Mouse (Mus musculus) megakaryocyte progenitor cell, adult 5-6 weeks (primary cell): ENCODE measurements around the gene Fam178b. TPM values are rescaled to one million over a fixed set of nuclear protein-coding genes. Genes with fewer than 3 reads are reported as not detected.
"Not testable (repeated sequence)": the region's sequence is repeated elsewhere in the genome, so short reads cannot be mapped to it uniquely, and the experiment has no call there.

ENCODE experiments used
- ATAC-seq: replicated peaks from 2 replicates; pipeline ENCODE4 v1.8.0; 2016; ENCODE audit warnings: mild to moderate bottlenecking, moderate TSS enrichment, inconsistent platforms; ENCODE audit not compliant: poor library complexity
- total RNA-seq, 2 experiments: library from RNA; stranded (forward) in 1 of 2; stranded (reverse) in 1 of 2; fragments of 157-497, 149-512 nt in 1 of 2; fragments of 200-1000 nt in 1 of 2; gene quantifications; 2 replicates each; pipeline versions ENCODE4 v1.2.3 to v1.2.4; 2015 to 2017

Fam178b gene
- total RNA-seq, 2 experiments from 2014 or later: not detected

DNA sequence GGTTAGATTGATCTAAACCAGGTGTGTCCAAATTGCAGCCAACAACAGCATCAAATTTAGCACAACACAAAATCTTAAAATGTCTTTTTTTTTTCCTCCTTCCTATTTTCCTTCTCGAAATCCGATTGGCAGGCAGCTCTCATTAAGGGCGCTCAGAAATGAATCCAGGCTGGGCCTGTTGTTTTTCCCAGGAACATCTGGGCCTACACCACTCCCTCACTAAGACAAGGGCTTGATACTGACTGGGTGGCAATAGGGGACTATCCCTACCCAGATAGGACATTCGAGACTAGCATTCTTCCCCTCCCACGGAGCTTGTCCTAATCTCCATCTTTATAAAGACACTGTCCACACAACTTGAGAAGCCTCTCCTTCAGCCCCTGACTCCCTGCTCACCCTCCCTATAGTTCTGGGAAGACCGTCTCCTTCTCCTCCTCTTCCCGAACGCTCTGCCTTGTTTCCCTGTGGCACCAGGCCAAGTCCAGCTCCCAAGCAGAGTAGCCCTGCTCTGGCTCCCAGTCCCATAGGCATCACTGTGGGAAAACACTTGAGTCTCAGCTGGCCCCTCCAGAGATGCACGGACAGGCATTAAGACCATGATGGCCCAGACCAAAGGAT is 134.9 kb downstream of the Fam178b start:
- ATAC-seq: no peak

DNA sequence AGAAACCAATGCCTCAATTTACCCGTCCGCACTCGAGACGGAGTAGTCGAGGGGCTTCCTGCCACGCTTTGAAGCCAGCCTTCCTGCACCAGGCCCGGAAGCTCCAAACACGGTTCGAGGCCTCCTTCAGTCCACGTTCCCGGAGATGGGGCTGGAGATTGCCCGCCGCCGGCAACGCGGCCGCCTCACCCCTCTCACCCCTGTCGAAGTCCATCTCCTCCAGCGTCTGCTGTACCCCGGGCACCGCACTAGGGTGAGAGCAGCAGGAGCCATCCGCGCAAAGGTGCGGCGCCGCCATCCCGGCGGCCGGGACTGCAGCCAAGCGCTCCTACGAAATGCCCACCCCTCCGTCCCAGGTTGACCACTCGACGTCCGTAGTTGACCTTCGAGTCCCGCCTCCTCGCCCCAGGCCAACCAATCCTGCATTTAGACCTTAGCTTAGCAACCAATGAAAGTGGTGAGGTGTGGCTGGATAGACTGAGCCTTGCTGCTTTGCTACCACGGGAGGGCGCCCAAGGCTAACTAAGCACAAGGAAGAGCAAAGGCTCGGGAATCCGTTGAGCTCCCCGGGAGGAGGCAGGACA is 136.0 kb downstream of the Fam178b start, which contains the start of gene Ankrd39:
Gene Ankrd39, minus strand, starts transcription at position 558 of the 584 bp plus-strand sequence.
- peak; percentile 97 for ATAC-seq

DNA sequence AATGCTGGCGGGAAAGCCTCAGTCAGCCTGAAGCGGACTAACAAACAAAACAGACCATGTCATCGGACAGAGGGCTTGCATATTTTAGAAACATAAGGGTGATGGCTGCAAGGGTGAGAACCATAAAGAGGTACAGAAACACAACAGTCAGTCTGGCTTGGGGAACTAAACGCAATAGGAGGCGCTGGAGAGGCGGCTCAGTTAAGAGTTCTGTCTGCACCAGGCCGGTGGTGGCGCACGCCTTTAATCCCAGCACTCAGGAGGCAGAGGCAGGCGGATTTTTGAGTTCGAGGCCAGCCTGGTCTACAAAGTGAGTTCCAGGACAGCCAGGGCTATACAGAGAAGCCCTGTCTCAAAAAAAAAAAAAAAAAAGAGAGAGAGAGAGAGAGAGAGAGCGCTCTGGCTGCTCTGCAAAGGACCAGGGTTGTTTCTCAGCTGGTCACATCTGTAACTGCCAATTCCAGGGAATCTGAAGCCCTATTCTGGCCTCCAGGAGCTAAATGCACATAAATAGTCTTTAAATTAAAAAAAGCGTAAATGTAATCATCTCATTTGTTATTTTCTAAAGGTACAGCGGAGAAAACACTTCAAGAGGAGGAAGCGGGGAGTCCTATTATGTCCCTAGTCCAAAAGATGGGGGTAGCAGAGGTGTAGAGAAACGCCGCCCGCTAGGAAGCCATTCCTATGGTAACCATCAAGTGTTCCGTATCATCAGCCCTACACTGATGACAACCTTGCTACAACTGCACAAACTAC is 137.0 kb downstream of the Fam178b start:
- ATAC-seq: no peak

DNA sequence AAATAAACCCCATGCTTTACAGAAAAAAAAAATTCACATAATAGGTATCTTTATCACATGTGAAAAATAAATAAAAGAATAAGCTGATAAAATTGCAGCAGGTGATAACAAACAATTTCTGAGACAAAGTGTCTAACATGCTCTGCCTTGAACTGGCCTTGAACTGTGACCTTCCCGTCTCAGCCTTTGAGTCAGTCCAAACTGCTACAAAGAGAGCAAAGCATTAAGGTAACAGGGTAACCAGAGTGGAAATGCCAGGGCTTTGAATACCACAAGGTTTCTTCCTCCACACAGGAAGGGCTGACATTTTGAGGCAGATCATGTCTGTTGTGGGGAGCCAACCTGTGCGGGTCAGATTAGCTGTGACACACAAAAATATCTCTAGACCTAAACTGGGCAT is 137.6 kb downstream of the Fam178b start:
- ATAC-seq: no peak

DNA sequence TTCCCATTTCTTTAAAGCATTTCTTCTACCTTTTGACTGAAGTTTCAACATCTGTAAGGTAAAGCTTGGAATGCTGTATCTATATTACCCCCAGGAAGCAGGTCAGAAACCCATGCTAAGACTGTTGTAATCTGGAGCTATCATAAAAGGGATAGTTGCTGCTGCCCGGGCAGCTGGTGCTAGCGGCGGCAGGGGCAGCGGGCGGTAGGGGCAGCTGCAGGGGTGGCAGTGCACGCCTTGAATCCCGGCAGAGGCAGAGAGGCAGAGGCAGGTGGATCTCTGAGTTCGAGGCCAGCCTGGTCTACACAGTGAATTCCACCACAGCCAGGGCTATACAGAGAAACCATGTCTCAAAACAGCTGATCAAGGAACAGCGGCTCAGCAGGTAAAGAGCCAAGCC is 140.1 kb downstream of the Fam178b start:
- ATAC-seq: no peak

DNA sequence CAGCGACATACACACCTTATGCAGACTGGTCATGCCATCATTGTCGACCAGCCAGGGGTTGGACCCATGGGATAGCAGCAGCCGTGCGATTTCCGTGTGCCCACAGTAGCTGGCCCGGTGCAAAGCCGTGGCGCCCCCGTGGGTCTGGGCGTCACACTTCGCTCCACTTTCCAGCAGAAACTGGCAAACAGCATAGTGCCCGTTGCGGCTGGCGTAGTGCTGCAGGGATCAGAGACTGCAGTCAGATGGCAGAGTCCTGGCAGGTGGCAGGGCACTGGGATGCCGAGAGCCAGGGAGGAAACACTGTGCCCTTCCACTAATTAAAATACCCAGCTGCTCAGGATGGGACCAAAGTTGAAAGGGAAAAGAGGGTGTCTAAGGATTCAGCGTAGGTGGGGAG is 141.1 kb downstream of the Fam178b start:
- no peak for ATAC-seq

DNA sequence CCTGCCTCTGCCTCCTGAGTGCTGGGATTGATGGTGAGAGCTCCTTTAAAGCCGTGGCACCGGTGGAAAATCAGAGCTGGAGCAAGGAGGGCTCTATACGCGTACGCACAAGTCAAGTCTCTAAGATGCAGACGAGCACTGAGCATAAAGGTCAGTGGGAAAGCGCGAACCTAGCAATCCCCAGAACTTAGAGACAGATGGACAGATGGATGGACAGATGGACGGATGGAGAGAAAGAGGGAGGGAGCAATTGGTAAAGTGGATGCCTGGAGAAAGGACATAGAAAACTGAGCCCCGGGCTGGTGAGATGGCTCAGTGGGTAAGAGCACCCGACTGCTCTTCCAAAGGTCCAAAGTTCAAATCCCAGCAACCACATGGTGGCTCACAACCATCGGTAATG is 142.2 kb downstream of the Fam178b start:
- no peak for ATAC-seq

DNA sequence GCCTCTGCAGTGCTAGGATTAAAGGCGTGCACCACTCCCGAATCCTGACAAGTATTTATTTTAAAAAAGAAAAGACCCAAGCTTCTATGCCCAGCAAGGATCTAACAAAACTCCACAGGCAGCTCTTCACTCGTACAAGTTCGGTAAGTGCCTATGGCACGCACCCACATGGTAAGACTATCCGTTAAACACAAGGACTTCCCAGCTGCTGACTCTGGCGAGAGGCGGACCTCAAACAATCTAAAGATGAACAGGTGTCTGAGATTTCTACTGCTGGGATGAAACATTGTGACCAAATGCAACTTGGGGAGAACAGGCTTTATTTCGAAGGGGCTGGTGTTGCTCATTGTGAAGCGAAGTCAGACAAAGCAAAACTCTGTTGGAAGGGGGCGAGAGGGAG is 142.9 kb downstream of the Fam178b start:
- no peak for ATAC-seq

DNA sequence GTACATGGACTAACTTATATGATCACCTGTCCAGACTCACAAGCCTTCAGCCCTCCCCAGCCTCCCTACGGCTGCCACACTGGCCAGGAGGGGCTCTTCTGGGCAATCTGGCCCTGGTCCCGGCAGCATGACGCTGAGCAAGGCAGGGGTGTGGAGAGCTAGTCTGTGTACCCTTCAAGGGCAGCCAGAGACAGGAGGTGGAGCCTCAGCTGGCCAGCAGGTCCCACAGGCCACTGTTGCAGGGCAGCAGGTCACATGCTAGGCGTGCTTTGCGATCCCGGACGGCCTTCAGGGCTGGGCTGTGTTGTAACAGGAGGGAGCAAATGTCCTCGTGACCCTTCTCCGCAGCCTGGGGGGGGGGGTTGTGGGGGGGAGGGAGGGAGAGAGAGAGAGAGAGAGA is 143.8 kb downstream of the Fam178b start, which contains the start of gene Gm42417:
Gene Gm42417, minus strand, starts transcription at position 244 of the 400 bp plus-strand sequence.
- no peak for ATAC-seq

DNA sequence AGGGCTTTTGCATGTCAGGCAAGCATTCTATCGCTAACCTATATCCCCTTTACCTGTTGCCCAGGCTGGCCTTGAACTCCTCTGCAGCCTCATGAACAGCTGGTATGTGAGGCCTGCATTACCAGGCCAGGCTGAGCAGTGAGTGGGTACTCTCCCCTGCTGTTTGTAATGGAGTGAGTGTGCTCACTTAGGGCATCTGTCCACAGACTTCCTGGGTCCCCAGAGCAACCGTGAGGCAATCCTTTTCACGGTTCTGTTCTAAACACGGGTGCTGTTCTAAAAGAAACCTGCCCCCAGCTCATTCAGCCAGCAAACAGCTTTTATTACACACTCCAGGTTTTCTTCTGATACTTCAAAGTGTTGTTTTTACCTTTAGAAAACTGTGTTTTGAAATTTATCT is 144.3 kb downstream of the Fam178b start:
- no peak for ATAC-seq

DNA sequence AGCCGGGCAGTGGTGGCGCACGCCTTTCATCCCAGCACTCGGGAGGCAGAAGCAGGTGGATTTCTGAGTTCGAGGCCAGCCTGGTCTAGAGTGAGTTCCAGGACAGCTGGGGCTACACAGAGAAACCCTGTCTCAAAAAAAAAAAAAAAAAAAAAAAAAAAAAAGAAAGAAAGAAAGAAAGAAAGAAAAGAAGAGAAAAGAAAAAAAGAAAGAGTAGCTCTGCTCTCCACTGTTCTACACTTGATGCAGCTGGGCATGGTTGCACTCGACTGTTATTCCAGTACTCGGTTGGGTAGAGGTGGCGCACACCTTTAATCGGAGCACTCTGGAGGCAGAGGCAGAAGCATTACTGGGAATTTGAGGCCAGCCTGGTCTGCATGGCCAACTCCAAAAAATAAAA is 146.2 kb downstream of the Fam178b start, which contains the start of gene Ankrd23:
Gene Ankrd23, minus strand, starts transcription at position 101 of the 400 bp plus-strand sequence.
- not testable (repeated sequence) for ATAC-seq

DNA sequence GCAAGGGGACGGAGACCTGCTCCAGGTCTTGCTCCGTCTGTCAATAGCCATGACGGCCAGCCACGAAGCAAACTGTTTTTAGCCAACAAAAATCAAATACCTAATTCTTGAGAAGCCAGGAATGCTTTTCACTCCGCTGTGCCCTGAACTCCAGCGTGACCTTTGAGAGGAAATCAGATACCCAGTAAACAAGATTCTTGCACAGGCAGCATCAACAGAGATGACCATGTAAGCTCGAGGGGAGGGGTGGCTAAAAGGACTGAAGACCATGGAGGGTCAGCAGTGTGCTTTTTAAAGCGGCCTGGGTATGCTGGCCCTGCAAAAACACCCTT is 146.6 kb downstream of the Fam178b start:
- ATAC-seq: no peak

DNA sequence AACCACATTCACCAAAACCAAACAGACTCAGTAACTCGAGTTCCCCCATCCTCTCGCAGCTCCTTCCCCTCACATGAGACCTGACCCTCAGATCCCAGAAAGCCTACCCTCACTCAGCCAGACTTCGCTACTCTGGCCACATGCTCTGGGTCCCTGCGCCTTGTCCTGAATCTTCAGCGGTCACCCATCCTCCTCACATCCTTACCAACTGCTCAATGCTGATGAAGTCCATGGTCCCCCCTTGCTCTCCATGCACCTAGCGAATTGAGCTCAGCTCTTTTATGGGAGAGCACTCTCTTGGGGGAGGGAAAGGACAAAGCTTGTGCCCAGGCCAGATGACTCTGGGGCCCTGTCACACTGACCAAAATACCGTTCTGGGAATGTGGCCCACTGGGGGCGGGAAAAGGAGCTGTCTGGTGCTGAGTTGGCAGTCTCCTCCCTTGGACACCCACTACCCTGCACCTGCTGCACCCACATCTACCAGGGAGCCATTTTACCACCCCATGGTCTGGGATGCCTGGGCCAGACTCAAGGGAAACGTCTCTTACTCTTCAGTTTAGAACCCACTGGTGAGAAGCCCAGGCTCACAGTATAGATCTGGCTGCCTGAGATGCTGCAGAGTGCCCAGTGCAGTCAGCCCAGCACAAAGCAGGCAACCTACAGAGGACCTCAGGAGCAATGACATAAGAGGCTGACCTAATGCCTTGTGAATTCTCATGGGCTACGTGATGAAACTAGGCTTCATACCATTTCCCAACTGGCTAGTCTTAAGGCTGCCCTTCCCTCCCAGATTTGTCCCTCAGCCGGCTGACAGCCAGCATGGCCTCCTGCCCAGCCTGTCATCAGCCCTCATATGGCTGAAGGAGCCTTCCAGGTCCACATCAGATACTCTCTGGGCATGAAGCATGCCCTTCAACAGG is 147.2 kb downstream of the Fam178b start:
- no peak for ATAC-seq

DNA sequence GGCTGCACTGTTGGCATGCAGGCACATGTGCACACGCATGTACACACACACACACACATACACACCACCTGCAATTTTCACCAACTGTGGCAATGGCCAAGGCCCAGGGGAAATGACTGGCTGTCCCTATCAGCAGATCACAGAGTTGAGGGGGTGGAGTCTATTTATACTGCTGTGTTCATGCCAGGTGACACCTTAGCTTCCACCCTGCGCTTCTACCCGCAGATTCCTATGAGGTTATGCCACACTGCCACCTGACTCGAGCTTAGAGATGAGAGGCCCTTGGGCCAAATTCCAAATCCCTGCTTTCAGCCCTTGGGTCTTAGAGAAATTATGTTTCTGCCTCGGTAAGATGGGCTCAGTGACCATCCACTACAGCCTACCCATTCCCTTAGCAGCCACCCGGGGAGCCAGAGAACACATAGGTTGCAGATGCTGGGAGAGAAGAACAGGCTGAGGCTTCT is 148.4 kb downstream of the Fam178b start:
- peak; percentile 76 for ATAC-seq

DNA sequence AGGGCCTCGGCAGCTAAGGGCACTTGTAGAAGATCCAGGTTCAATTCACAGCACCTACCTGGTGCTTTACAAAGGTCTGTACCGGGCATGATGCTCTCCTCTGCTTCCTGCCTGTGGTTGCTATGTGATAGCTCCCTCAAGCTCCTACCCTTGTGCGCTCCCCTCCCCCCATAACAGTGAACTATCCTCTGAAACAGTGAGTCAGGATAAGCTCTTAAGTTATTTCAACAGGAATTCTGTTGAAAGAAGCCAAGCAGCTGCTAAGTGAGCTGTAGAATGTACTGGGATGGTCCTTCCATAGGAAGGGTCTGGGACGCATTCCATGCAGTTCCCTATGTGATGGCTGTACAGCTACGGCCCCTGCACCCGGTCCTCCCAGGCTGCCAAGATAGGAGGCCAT is 149.4 kb downstream of the Fam178b start:
- no peak for ATAC-seq

DNA sequence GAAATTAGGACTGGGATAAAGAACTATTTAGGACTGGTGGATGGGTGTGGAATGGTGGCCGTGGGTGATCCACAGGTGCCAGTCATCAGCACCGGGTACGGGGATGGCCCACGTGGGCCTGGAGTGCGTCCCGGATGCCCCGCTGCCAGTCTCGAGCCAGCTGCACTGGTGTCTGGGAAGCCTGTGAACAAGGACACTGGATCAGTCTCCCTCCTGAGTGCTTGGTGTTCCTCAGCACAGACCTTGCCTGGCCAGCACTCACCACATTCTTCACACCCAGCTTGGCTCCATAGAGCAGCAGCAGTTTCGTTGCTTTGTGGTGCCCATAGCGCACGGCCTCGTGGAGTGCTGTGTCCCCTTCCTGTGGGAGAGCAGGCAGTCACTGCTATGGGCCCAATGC is 151.5 kb downstream of the Fam178b start:
- no peak for ATAC-seq

DNA sequence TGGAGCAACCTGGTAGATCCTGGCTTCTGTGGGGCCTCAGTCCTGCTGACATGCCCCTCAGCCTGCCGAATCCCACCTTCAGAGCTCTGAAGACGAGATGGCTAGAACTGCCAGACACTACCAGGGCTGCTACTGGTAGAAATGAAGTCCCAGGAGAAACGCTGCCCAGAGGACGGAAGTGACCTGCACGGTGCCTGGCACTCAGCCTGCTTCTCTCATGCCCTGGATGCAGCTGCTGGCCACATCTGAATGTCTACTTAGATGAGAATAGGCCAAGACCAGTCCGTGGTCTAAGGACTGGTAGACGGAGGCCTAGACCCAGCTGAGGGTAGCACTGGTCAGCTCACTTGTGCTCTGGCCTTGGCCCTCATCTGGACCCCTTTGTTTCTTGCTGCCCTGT is 152.0 kb downstream of the Fam178b start:
- ATAC-seq: no peak

DNA sequence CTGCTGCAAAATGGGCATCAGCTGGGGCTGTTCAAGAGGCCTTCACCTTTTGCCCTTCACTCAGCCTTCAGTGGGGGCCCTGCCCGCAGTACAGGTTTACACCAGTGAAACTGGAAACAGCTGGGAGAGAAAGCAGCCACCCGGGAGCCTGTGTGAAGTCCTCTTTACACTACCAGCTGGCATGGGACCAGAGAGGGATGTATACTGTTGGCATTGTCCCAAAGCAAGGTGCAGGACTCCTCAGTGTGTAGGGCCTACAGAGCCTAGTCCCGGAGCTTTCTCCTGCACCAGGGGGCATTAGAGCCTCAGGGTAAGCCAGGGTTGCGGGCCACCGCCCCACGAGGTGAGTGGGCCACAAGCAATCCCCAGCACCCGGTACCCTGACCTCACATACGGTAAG is 152.5 kb downstream of the Fam178b start:
- ATAC-seq: no peak

DNA sequence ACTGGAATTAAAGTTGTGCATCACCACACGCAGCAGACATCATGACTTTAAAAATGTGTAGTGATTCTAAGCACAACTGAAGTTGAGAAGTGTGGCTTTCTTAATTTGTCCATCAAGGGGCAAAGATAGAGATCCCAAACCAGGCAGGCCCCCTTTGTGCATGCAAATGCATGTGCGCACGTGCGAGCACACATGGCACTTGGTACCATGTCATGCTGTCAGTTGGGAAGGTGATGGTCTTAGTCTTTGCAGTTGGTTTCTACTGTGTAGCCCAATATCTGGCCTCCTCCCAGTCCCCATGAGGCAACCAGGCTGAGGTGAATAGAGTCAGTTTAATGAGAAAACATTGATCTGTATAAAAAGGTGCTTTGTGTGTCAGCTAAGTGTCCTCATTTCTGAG is 153.1 kb downstream of the Fam178b start:
- no peak for ATAC-seq

DNA sequence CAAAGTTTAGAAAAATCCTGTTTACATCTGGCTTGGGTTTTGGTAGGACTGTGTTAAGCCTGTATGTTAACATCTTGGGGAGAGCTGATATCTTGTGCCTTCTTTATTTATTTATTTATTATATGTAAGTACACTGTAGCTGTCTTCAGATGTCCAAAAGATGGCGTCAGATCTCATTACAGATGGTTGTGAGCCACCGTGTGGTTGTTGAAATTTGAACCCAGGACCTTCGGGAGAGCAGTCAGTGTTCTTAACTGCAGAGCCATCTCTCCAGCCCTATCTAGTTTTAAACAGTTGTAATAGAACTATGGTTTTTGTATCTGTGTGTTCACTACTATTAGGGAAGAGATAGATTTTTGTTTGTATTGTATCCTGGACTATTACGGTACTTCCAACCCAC is 153.7 kb downstream of the Fam178b start:
- no peak for ATAC-seq

DNA sequence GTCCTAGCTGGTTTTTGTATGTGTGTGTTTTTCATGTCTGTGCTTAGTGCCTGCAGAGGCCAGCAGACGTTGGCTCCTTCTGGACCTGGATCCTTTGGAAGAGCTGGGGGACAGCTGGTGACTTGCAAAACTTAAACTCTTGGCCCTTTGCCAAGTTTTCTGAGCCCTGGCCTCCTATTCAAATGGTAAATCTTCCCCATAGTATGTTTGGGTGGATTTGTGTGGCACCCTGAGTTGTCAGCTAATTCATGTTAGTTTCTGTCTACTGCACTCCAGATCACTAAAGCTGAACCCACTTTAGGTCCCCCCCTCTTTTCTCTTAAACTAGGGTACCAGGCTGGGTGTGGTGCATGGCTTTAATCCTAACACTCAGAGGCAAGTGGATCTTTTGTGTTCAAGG is 154.6 kb downstream of the Fam178b start:
- 0 out of 2 replicates have a peak, but pooled peaks have one; percentile 17 for ATAC-seq
